Mouse (Mus musculus) midbrain, embryonic 14.5 days (tissue): ENCODE measurements at regions not wholly inside any gene's neighbourhood (a gene's known extent, or its start where the extent isn't known, plus 50 kb on each side); places are given as distances from the start of the nearest gene placed in this dataset.
A peak's percentile ranks its signal among the peaks of the same experiment; 100 is the strongest.

ENCODE experiments used
- ATAC-seq: fragments of 200-750 bp; cut with Nextera tagmentation; 2 replicates; pipeline ENCODE4 v1.8.0; 2017; ENCODE audit warnings: moderate number of reproducible peaks, moderate library complexity; ENCODE audit not compliant: low FRiP score, low TSS enrichment
- DNase-seq: peaks from one replicate; pipeline ENCODE4 v3.0.0-alpha.2; 2015
- H3K27ac ChIP-seq: fragments of 300-500 bp; sonication (generic); replicated peaks from 2 replicates; pipeline ENCODE4 v1.5.1; 2014; ENCODE audit warnings: mild to moderate bottlenecking, low read depth, low read length, moderate library complexity
- H3K27me3 ChIP-seq: fragments of 300-500 bp; sonication (generic); 2 replicates; pipeline ENCODE4 v1.6.1; 2014; ENCODE audit warnings: low read length, control low read depth, mixed read lengths; ENCODE audit not compliant: control insufficient read depth, insufficient read depth
- H3K36me3 ChIP-seq: fragments of 300-500 bp; sonication (generic); 2 replicates; pipeline ENCODE4 v1.6.1; 2014; ENCODE audit warnings: low read length, control low read depth; ENCODE audit not compliant: control insufficient read depth, insufficient read depth
- H3K4me1 ChIP-seq: fragments of 300-500 bp; sonication (generic); 2 replicates; pipeline ENCODE4 v1.6.1; 2014; ENCODE audit warnings: mild to moderate bottlenecking, antibody characterized with exemption, low read length, control low read depth; ENCODE audit not compliant: control insufficient read depth, insufficient read depth
- H3K4me2 ChIP-seq: fragments of 300-500 bp; sonication (generic); 2 replicates; pipeline ENCODE4 v1.6.1; 2014; ENCODE audit warnings: mild to moderate bottlenecking, low read length, moderate library complexity
- H3K4me3 ChIP-seq: fragments of 300-500 bp; sonication (generic); replicated peaks from 2 replicates; pipeline ENCODE4 v1.5.1; 2014; ENCODE audit warnings: low read depth, low read length
- H3K9ac ChIP-seq: fragments of 300-500 bp; sonication (generic); replicated peaks from 2 replicates; pipeline ENCODE4 v1.6.1; 2014; ENCODE audit warnings: mild to moderate bottlenecking, low read length, moderate library complexity
- H3K9me3 ChIP-seq: fragments of 300-500 bp; sonication (generic); 2 replicates; pipeline ENCODE4 v1.6.1; 2016; ENCODE audit warnings: low read length, control low read depth, mixed read lengths; ENCODE audit not compliant: control insufficient read depth
- WGBS: fragments of 180-500 bp; shearing (Covaris S2); extraction: QIAGEN DNeasy Blood & Tissue Kit; methylation state at CpG from one replicate; pipeline ENCODE4 v1.1.7; 2014; 5-methylcytosine and 5-hydroxymethylcytosine counted together

GRCm38 (mm10) chr4:54527660-54528059 lies 417.2 kb upstream of the Zfp462 start:
- Histone ChIP-seq H3K9me3 (no peaks in the 10 kb centered on the region), H3K4me1 (no peaks in the 10 kb centered on the region), H3K4me2 (no peak overlapping the region), H3K27ac (no peak overlapping the region), H3K9ac (no peak overlapping the region), H3K36me3 (no peaks in the 10 kb centered on the region), H3K27me3 (no peaks in the 10 kb centered on the region), H3K4me3 (no peak overlapping the region)
- 95% methylated on average over 2 of the region's 2 CpGs for WGBS
- DNase-seq (no peak), ATAC-seq (no peak)

- DNase-seq (no peak), ATAC-seq (no peak)
- no peaks in the 10 kb centered on the region for H3K27me3 ChIP-seq
- H3K4me1 ChIP-seq, result peaks cover 7% of the 10 kb centered on the region
- H3K9ac ChIP-seq, result no peak overlapping the region
- H3K36me3 ChIP-seq, result no peaks in the 10 kb centered on the region
- H3K9me3 ChIP-seq, result no peaks in the 10 kb centered on the region
- WGBS, result 84% methylated on average over 2 of the region's 2 CpGs
- no peak overlapping the region for H3K4me3 ChIP-seq
- no peak overlapping the region for H3K4me2 ChIP-seq
- H3K27ac ChIP-seq, result no peak overlapping the region
These were observed 413.1 kb upstream of the Zfp462 start for GRCm38 (mm10) chr4:54531739-54532138.

DNA sequence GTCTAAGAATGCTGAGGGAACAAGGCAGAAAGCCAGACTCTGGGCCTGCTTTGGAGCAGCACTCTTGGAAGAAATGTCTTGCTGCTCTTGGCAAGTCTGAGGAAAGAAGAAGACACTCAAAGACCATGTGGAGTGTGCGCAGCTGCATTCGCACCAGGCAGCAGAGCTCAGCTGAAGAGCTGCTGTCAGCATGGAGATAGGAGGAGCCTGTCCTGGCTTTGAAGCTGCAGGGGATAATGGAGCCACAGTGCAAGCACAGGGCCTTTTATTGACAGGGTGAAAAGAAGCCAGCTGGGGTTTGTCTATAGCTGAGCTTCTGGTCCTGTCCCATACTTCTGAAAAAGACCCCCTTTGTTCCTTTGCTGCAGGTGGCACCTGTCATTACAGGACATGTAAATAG lies 411.0 kb upstream of the Zfp462 start:
- DNase-seq (peak; percentile 69), ATAC-seq (peak; percentile 58)
- WGBS, result 10% methylated on average over 2 of the region's 2 CpGs
- Histone ChIP-seq H3K9me3 (no peaks in the 10 kb centered on the region), H3K27ac (peak overlapping the region; percentile 63), H3K4me2 (no peak overlapping the region), H3K4me1 (peaks cover 7% of the 10 kb centered on the region), H3K27me3 (no peaks in the 10 kb centered on the region), H3K4me3 (no peak overlapping the region), H3K36me3 (no peaks in the 10 kb centered on the region), H3K9ac (0 out of 2 replicates have a peak overlapping the region, but pooled peaks have one; percentile 9)

GRCm38 (mm10) chr4:54552864-54553618 lies 391.8 kb upstream of the Zfp462 start:
- no peak overlapping the region for H3K4me3 ChIP-seq
- H3K27ac ChIP-seq, result no peak overlapping the region
- H3K27me3 ChIP-seq, result no peaks in the 10 kb centered on the region
- no peaks in the 10 kb centered on the region for H3K36me3 ChIP-seq
- ATAC-seq, result no peak
- no peak overlapping the region for H3K9ac ChIP-seq
- no peaks in the 10 kb centered on the region for H3K4me1 ChIP-seq
- 90% methylated on average over 7 of the region's 7 CpGs for WGBS
- H3K9me3 ChIP-seq, result no peaks in the 10 kb centered on the region
- no peak overlapping the region for H3K4me2 ChIP-seq
- no peak for DNase-seq

- no peaks in the 10 kb centered on the region for H3K4me1 ChIP-seq
- peaks cover 7% of the 10 kb centered on the region; the same call in 1 of the 2 replicates for H3K9me3 ChIP-seq
- no peak overlapping the region for H3K9ac ChIP-seq
- no peak overlapping the region for H3K27ac ChIP-seq
- DNase-seq, result no peak
- 98% methylated on average over 1 of the region's 1 CpGs for WGBS
- H3K27me3 ChIP-seq, result no peaks in the 10 kb centered on the region
- H3K4me3 ChIP-seq, result no peak overlapping the region
- ATAC-seq, result no peak
- no peaks in the 10 kb centered on the region for H3K36me3 ChIP-seq
- H3K4me2 ChIP-seq, result no peak overlapping the region
These were observed 381.8 kb upstream of the Zfp462 start for GRCm38 (mm10) chr4:54563075-54563474.

- Histone ChIP-seq H3K9me3 (no peaks in the 10 kb centered on the region; the same call in 1 of the 2 replicates), H3K27me3 (no peaks in the 10 kb centered on the region), H3K27ac (no peak overlapping the region), H3K36me3 (no peaks in the 10 kb centered on the region), H3K9ac (no peak overlapping the region), H3K4me2 (no peak overlapping the region), H3K4me3 (no peak overlapping the region), H3K4me1 (no peaks in the 10 kb centered on the region)
- DNase-seq (no peak), ATAC-seq (no peak)
These were observed 371.7 kb upstream of the Zfp462 start for GRCm38 (mm10) chr4:54573185-54573584.

DNA sequence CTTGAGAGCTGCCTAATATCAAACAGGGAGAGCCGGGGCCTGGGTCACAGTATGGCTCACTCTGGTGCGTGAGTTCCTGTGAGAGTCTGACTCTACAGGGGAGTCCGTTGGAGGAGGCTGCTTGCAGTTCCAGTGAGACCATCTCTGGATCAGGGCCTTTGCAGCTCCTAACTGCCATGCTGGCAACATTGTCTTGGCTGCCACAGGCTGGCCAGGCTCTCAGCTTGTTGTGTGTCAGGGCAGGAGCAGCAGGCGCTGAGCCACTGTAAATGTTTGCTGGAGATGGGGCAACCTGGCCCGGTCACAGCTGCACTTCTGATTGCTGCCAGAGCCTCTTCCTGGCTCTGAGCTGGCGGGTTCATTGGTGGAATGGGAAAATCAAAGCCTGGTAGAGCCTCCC lies 357.7 kb upstream of the Zfp462 start:
- no peaks in the 10 kb centered on the region for H3K4me1 ChIP-seq
- no peak for ATAC-seq
- DNase-seq, result no peak
- H3K4me2 ChIP-seq, result no peak overlapping the region
- no peaks in the 10 kb centered on the region for H3K36me3 ChIP-seq
- 75% methylated on average over 6 of the region's 6 CpGs for WGBS
- H3K4me3 ChIP-seq, result no peak overlapping the region
- H3K9me3 ChIP-seq, result no peaks in the 10 kb centered on the region
- H3K27ac ChIP-seq, result no peak overlapping the region
- H3K9ac ChIP-seq, result no peak overlapping the region
- H3K27me3 ChIP-seq, result no peaks in the 10 kb centered on the region

GRCm38 (mm10) chr4:54588704-54589103 lies 356.1 kb upstream of the Zfp462 start:
- Histone ChIP-seq H3K27ac (no peak overlapping the region), H3K4me1 (no peaks in the 10 kb centered on the region), H3K9ac (no peak overlapping the region), H3K27me3 (no peaks in the 10 kb centered on the region), H3K4me3 (no peak overlapping the region), H3K4me2 (no peak overlapping the region), H3K36me3 (no peaks in the 10 kb centered on the region), H3K9me3 (no peaks in the 10 kb centered on the region)
- no peak for ATAC-seq
- WGBS, result 84% methylated on average over 6 of the region's 6 CpGs
- no peak for DNase-seq
